Mouse (Mus musculus) A20 (cell line): ENCODE measurements around the gene Gfra4.
"Not testable (repeated sequence)": the region's sequence is repeated elsewhere in the genome, so short reads cannot be mapped to it uniquely, and the experiment has no call there.

Experiments
- DNase-seq: peaks from one replicate; pipeline ENCODE4 v3.0.0-alpha.2; 2011; ENCODE audit warnings: low read depth, low spot score

The Gfra4 gene

DNA sequence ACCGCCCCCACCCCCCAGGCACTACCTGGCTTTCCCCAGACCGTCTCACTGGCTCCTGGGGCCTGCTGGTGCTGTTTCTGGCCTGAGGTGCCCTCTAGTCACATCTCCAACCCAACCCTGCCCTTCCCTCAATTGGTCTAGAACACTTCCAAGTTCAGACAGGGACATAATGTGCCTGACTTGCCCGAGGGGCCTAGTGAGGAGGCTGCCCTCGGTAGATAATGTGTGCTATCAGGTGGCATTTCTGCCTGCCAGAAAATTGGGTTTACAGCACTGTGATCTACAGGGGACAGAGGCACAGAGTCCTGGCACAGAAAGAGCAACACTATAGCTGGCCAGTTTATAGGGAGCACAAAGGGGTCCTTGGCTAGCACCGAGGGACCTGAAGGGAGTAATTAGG lies 9.2 kb upstream of the Gfra4 start:
- no peak for DNase-seq

DNA sequence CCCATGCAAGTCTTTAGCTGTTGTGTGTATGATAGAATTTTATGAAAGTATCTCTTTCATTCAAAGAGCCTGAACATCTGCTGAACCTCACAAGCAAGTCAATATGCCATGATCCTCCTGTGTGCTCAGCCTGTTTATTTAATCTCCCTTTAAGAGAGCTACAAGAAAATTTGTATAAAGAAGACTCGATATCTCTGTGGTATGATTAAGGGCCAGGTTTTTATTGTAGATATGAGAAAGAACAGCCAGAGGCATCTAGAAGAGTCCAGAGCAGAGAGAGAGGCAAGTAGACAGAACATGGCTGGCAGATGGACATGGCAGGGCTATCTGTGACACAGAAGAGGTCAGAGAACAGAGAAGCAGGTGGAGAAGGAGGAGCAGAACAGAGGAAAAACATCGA lies 3.1 kb upstream of the Gfra4 start:
- no peak for DNase-seq

DNA sequence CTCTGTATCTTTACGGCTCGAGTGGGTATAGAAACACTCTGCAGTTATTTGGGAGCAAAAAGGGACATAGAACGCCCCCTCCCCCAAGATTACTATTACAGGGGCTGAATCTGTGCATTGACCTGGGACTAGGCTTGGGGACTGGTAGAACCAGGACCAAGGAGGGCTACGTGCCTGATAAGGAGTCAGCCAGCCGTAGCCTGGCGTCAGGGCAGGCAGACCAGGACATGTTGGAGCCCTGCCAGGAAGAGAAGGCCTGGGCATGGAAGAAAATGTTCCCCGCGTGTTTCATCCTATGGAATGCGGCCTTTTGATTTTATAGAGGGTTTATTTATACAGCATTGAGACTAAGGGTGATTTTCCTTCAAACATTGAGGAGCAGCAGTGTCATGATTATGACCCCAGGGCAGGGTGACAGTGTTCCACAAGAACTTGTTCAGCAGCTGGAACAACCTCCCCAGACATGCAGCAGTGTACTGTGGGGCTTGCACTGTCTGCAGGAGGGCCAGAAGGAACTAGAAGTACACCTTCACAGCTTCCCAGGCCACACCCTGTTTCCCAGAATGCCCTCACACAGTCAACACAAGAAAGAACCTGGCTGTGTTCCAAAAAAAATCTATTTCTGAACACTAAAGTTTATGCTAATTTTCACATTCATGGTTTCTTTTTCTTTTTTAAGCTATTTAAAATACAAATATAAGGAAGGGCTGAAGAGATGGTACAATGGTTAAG lies 2.3 kb upstream of the Gfra4 start:
- no peak for DNase-seq

DNA sequence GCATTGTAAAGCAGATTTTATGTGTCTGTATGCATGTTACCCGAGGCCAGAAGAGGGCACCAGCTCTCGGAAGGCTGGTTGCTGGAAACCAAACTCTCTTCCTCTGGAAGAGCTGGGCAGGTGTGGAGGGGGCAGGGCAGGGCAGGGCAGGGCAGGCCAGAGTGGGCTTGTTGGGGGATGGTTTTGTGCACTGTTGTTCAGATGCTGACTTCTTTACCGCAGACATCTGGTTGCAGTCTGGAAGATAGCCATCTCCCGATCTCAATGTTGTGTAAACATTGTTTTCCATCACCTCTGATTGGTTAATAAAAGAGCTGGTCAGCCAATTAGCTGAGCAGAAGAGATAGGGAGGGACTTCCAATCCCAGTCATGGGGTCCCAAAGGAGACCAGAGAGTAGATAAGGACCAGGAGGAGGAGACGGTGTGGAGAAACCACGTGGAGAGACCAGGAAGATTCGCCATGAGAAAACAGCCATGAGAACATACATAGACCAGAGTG lies 1.5 kb upstream of the Gfra4 start:
- DNase-seq: no peak

DNA sequence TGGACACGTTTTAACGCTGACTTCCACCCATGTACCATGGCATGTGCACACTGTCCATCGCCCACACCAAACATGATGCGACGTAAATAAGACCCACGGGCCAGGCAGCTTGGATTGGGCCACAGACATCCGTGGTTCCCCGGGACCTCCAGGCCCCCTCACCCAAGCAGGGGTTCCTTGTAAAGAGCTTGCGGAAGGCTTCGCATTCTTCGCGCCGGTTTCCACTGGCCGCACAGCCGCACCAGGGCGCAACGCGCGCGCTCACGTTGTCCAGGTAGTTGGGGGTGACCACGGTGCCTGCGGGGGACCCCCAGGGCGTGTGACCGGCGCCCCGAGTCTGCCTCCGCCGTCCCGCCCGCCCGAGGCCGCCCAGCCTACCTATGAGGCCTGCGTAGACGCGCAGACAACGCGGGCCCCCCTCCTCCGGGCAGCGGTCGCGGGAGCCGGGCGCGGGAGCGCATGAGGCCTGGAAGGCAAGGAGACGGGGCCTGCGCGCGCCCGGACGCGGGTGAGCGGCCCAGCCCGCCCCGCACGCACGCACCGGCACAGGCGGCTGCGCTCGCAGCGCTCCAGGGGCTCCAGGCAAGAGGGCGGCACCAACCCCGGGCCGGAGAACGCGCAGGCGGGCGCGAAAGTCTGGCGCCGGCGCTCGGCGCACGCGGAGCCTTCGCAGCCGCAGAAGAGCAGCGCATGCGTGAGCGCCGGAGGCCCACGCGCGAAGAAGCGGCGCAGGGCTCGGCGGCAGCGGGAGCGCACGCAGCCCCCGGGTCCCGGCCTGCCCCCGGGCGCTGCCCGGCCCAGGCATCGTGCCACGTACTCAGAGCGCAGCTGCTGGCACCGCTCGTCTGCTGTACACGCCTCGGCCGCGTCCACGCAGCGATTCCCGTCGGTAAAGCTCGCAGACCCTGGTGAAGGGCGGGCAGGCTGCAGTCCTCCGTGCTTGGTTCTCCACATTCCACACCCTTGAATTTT lies 1.7 kb downstream of the Gfra4 start:
- no peak for DNase-seq

DNA sequence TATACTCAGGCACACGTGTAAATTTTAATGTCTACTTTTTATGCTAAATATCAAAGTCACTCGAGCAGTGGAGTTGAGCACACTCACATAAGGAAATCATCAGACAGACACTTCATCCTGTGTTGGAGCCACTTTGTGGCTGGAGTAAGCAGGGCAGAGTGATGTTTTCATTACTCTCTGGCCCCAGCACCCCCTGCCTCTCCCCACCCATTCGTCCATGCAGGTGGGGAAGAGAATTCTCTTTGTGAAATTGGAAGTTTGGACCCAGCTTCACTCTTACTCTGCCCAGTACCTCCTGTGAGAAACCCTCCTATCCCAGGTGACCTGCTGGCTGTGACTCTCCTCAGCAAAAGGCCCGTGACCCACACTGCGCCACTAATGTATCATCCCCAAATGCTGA lies 4.2 kb downstream of the Gfra4 start:
- no peak for DNase-seq

DNA sequence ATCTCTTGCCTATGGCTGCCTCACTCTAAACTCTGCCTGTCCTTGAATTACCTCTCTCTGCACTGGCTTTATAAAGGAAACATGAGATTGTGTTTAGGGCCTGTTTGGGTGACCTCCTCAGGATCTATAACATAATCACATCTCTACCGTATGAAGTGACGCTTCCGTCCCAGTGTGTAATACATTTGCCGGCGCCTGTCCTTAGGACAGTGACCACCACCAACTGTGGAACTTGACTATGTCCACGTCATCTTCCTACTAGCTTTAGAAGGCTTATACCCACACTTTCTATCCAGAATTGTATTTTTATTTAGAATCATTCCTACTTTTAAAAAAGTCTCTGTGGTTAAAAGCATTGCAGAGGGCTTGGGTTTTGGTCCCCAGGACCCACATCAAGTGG lies 4.7 kb downstream of the Gfra4 start:
- no peak for DNase-seq

DNA sequence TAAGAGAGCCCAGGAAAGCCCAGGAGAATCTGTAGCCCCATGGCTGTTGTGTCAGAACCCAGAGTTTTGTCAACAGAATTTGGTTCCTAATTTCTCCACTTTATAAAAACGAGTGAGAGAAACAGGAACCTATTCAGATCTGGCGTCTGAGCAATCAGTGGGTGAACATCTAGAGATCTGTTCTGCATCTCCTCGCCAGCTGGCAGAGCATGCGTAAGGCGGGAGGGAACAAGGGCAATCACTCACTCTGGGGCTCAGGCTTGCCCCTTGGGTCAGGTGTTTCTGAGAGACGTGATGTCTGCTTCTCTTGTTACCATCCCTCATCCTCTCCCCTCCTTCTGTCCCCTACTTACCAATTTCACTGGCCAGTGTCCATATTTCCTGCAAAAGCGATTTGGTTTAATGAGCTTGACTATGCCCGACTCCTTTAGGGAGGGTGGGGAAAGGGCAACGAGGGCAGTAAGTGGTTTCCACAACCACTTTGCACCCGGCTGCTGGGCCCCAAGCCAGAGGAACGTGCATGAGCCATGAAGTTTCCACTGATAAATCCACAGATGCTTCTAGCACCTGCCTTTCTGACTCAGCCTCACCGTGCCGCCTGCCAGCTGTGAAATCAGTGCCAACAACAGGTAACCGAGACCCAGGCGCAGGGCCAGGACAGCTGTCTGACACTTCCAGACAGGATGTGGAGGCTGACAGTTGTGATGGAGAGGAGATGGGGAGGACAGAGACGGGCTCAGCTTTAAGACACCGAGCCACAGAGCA lies 5.5 kb downstream of the Gfra4 start:
- DNase-seq: peak; percentile 82

DNA sequence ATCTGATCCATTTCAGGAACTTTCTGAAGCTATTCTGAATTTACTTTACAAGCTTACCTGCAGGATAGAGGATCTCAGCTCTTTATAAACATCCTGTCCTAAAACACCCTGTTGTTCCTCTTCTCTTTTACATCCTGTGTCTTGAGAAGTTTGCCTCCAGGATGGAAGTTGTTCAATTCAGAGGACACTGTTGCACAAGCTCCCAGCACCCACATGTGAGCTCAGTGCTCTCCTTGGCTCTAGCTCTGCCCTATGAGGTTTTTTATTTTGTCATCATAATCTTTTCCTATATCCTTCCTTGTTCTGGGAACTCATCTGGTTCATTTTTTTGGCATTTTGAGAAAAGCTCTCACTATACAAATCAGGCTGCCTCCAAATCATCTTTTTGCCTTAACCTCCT lies 6.1 kb downstream of the Gfra4 start:
- DNase-seq: peak; percentile 22

DNA sequence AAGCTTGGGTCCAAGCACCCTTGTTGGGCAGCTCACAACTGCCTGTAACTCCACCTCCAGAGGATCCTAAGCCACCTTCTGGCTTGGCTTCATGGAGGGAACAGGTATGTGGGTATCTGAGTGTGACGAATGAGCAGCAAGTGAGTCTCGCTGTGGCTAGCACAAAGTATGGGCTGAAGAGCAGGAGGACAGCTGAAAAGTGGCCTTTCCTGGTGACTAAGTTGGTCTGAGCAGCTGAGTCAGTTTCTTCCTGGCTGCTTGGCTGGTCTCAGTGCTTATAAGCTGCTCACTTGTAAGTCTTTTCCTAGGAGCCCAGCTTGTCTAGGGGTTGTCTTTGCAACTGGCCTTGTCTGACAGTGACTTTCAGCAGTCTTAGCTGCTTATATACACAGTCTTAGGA lies 6.5 kb downstream of the Gfra4 start:
- DNase-seq: no peak

DNA sequence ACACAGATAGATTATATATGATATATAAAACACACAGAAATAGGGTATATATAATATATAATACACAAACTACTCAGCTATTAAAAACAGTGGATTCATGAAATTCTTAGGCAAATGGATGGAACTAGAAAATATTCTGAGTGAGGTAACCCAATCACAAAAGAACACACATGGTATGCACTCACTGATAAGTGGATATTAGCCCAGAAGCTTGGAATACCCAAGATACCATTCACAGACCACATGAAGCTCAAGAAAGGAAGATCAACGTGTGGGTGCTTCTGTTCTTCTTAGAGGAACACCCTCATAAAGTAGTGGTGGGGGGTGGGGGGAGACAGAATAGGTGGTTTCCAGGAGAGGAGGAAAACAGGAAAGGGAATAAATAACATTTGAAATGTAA lies 11.5 kb downstream of the Gfra4 start:
- not testable (repeated sequence) for DNase-seq

DNA sequence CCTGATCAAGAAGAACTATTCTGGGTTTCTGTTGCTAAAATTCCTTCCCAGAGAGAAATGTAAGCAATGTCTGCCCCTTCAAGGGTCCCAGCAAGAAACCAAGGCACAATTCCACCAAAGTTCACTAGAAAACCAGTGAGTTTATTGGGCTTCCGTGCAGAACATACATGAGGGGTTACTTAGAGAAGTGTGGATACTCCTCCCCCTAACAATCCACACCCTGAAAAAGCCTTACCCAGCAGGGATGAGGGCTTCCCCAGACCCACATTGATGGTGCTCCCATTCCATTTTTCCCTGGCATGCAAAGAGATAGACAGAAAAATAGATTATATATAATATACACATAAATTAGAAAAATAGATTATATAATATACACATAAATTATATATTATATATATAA lies 11.9 kb downstream of the Gfra4 start:
- DNase-seq: no peak

DNA sequence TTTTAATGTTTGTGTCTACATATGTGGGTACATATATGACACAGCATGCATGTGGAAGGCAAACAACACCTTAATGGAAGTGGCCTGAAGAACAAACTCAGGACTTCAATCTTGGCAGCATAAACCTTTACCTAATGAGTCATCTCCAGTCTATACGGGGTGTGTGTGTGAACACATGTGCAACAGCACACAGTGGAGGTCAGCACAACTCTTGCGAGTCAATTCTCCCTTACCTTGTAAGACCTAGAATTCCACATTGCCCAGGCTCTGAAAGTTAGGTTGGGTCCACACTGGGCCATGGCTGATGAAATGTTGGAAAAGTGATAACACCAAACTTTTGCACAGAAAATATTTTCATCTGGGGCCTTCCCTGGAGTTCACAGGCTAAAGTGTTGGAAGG lies 12.3 kb downstream of the Gfra4 start:
- DNase-seq: no peak

DNA sequence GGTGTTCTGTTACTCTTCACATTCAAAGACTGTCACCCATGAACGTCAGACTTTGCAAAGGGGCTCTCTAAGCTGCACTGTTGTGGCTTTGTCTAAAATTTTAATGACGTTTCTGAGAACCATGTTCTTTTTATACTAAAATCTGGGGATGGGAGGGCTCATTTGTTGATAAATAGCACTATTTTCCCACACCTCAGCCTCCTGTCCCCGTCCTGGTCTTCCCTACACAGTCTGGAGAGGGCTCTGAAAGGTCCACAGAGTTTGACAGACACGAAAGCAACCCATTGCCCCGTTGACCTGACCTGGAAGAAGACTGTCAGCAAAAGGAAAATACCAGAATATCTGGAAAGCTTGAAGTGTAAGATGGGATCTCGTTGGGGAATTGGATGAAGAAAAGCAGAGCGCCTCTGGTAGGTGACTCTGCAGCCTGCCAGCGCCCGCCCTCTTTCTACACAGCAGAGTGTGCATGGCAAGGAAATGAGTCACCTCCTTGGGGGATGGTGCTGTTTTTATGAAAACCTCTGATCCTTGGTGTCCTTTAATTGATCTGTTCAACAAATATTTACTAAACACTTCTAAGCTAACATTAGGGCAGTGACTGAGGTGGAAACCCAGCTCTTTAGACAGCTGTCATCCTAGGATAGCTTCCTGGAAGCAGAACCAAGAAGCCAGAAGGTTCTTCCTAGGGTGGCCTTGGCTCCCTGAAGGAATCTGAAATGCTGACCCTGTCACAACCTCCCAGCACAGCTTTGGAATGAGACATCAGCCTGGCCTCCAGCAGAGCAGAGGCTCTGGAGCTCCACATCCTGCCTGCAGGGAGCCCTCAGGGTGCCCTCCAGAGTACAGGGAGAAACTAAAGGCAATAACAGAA lies 13.6 kb downstream of the Gfra4 start:
- DNase-seq: peak; percentile 16

DNA sequence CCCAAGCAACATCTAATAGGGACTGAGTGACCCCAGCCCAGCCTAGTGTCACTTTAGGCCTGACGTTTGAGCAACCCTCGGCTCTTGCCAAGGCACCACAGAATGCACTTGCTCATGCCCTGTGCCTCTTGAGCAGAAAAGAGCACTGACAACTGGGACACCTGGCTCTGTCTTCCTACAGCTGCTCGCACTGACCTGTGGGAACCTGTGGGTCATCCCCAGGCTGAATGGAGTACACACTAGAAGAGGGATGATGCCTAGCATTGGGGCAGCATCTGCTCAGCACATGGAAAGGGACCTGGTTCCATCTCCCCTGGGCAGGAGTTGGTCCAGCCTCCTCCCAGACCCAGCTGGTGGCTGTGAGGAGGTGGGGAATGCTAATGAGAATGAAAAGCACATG lies 15.9 kb downstream of the Gfra4 start:
- no peak for DNase-seq

DNA sequence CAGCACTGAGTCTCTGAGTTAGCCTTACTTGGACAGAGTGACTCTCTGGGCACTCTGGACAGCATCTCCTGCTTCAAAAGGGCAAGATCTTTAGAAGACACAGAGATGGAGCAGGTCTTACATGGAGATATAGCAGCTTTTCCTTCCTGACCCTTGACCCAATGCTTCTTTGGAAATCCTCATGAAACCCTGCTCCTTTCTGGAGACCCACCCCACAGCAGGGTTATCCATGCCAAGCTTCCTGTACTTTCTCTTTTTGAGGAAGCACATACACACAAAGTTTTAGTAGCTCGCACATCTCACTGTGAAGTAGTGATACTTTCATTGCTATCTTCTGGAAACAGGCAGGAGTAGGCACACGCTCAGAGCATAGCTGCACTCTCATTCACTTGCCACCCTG lies 17.7 kb downstream of the Gfra4 start:
- no peak for DNase-seq

DNA sequence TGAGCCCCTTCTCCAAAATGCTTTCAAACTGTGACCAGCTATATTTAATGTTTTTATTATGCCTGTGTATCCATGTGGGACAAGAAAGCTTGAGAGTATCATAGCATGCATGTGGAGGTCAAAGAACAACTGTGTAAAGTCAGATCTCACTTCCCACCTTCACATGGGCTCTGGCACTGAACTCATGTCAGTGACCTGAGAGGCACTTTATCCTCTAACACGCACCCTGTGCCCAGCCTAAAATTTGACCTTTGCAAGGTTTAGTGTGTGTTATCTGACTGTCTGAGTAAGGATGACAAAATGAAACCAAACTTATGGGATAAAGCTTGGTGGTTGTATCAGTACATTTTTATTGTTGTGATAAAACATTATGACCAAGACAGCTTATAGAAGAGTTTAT lies 32.3 kb downstream of the Gfra4 start:
- DNase-seq: no peak

DNA sequence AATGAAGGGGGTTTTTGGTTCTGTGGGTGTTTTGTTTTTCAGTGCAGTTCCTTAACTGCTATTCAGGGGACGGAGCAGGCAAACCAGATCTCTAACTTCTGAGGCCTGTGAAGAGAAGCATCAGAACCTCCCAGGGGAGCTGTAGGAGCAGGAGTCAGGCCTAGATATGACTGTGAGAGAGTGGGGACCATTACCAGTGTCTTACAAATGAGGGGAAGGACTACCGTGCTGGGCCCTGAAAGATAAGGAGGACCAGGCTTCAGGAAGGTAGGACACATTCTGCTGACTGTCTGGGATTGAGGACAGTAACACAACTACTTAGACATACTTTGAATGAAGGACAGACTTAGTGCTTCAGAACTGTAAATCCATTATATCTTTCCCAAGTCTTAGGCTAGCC lies 33.8 kb downstream of the Gfra4 start:
- DNase-seq: no peak

DNA sequence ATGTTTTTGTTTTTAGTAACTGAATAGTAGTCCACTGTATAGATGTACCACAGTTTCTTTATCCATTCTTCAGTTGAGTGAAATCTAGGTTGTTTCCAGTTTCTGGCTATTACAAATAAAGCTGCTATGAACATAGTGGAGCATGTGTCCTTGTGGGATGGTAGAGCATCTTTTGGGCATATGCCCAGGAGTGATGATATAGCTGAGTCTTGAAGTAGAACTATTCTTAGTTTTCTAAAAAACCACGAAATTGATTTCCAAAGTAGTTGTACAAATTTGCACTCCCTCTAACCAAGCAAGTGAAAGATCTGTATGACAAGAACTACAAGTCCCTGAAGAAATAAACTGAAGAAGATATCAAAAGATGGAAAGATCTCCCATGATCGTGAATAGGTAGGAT lies 50.1 kb downstream of the Gfra4 start:
- DNase-seq: no peak
